ENCODE assay signal across 13 mouse cellular contexts in the genomic region with DNA sequence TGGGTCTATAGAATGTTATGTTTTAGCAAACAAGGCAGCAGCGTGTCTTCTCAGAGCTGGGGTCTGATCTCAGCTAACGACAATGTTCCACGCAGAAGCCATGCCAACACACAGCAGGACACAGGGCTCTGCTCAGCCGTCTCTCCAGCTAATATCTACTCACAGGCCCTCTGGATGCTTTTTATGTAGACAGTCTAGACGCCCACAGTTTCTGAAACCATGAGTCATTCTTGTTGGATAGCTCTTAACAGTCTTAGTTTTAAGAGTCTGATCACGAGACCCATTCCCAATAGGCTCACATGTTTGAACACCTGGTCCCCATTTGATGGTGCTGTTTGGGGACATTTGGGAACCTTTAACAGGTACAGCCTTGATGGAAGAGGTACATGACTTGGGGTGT.
DNase-seq lines count a peak whose midpoint lies in the region; ATAC-seq lines count a peak whose summit lies in the region.
"Had no signal": no experiment of that assay in that cellular context is flagged by ENCODE, and none has a peak within 500 bp of the region (broad histone marks: within the 10 kb centered on the region; RNA-seq: fewer than 3 reads in every experiment).

No protein-coding gene starts in this region.

- ATAC-seq in neural tube, embryonic 15.5 days (ENCODE audit: low FRiP score): no peak
- ATAC-seq: forebrain, embryonic 15.5 days; liver, postnatal 0 days had no signal

- H3K9ac ChIP-seq in neural tube, embryonic 15.5 days (replicated peaks): no peak overlapping the region
- H3K9ac ChIP-seq: forebrain, embryonic 15.5 days; liver, postnatal 0 days had no signal

- no peaks in the 10 kb centered on the region for H3K36me3 ChIP-seq in neural tube, embryonic 15.5 days
- H3K36me3 ChIP-seq: forebrain, embryonic 15.5 days had no signal

- WGBS in neural tube, embryonic 15.5 days: 82% methylated on average over 6 of the region's 6 CpGs

- no peaks in the 10 kb centered on the region for H3K9me3 ChIP-seq in neural tube, embryonic 15.5 days (replicated peaks)
- H3K9me3 ChIP-seq: forebrain, embryonic 15.5 days had no signal

- no peak overlapping the region for H3K4me3 ChIP-seq in neural tube, embryonic 15.5 days (replicated peaks)
- H3K4me3 ChIP-seq: forebrain, embryonic 15.5 days; left cerebral cortex, adult 2 months had no signal

- H3K4me1 ChIP-seq in neural tube, embryonic 15.5 days: no peaks in the 10 kb centered on the region
- H3K4me1 ChIP-seq: forebrain, embryonic 15.5 days had no signal

- peak; percentile 2 to 58 for DNase-seq in frontal cortex, adult 2 months (ENCODE audit: extremely low spot score in 1 of 2, low spot score in 1 of 2)
- DNase-seq in frontal cortex, postnatal 10 days (ENCODE audit: low spot score in 2 of 2): no peak
- DNase-seq in right cerebral cortex, adult 18-20 months: peak; percentile 17
- DNase-seq in right cerebral cortex, postnatal 4 days: no peak
- peak; percentile 11 to 28 for DNase-seq in left cerebral cortex, adult 9 months (ENCODE audit: low spot score in 2 of 2)
- peak; percentile 69 for DNase-seq in telencephalon, adult 2 months (ENCODE audit: low read depth, low spot score)
- DNase-seq in liver: no peak
- DNase-seq: adrenal gland, postnatal 25 days; cerebellum, postnatal 36 days; liver, postnatal 0 days had no signal

- no peak overlapping the region for H3K27ac ChIP-seq in neural tube, embryonic 15.5 days (replicated peaks)
- H3K27ac ChIP-seq: forebrain, embryonic 15.5 days; left cerebral cortex, adult 2 months had no signal

- no peaks in the 10 kb centered on the region for H3K27me3 ChIP-seq in neural tube, embryonic 15.5 days (replicated peaks)
- H3K27me3 ChIP-seq: forebrain, embryonic 15.5 days had no signal

- no peak overlapping the region for H3K4me2 ChIP-seq in neural tube, embryonic 15.5 days
- H3K4me2 ChIP-seq: forebrain, embryonic 15.5 days had no signal

Comparison
In these comparisons a context has a peak if more than half of its experiments do, and no peak if none do; other contexts are left out.
1. DNase-seq: peak in frontal cortex, adult 2 months (2 of 2), right cerebral cortex, adult 18-20 months (single experiment), left cerebral cortex, adult 9 months (2 of 2) and telencephalon, adult 2 months (single experiment); none in frontal cortex, postnatal 10 days (0 of 2), right cerebral cortex, postnatal 4 days (single experiment) and liver (single experiment).